Mouse (Mus musculus) embryonic stem cell, embryonic (primary cell): ENCODE results near the gene Pbp2.

ENCODE experiments used
- CTCF ChIA-PET, 4 experiments: fragments of 300-600 bp in 2 of 4; fragments of 350-600 bp in 2 of 4; sonication (Branson Sonifier 250); formaldehyde crosslinking; loops; one replicate each; lab custom pipeline; 2022; ENCODE audit warnings: inconsistent platforms in 2 of 4; lab: Charles Lee
- POLR2A ChIA-PET, 4 experiments: fragments of 300-600 bp in 2 of 4; fragments of 350-600 bp in 2 of 4; sonication (Branson Sonifier 250); formaldehyde crosslinking; loops; one replicate each; lab custom pipeline; 2022; ENCODE audit warnings: antibody characterized with exemption in 4 of 4, inconsistent platforms in 1 of 4; lab: Charles Lee

Pbp2 gene

DNA sequence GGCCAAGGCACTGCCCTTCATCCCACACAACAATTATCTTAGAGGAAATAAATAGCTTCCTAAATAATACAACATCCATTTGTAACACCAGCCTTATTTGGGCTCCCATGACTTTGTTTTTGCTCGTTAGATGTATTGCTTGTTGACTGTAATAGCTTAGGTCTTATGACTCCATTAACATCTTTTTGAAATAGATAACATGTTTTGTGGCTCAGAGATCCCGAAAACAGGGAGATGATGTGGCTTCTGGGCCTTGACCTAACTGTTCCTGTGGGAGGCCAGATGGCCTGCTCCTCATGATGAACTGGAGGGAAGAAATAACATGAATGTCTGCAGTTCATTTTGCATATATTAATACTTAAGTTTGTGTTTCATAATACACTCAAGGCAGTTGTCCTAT lies 38.4 kb downstream of the Pbp2 start:
- CTCF ChIA-PET: interaction anchor here in 1 of 4 experiments (0.6 kb wide), 1 partner anchor 272 kb away, joined by 3 read pairs; no protein-coding TSS in a partner anchor
- POLR2A ChIA-PET: no interaction called here

GRCm38 (mm10) chr6:135269626-135270025 lies 40.6 kb downstream of the Pbp2 start:
- ChIA-PET CTCF (interaction anchor here in 3 of 4 experiments (0.6 to 0.7 kb wide), 3 partner anchors 73 to 979 kb away, joined by 3 to 6 read pairs (median 3); no protein-coding TSS in a partner anchor), POLR2A (interaction anchor here in 2 of 4 experiments (0.6 to 0.9 kb wide), 4 partner anchors 54 to 416 kb away, joined by 3 to 4 read pairs (median 4); no protein-coding TSS in a partner anchor)

DNA sequence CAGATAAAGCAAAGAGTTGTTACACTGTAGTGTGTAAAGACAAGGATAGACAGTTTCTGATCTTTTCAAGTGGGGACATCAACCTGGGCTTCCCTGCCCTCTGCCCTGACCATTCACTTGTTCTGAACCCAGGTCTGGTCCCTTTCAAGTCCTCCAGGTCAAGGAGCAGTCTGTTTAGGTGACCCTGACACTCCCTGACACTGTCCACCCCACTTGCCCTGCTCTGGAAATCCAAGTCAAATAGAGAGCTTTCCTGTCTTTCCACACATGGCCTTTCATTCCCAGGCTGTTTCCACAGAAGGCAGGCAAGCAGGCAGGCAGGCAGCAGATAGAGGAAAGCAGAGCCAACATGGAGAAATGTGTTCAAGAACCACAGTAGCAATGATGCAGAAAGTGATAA lies 41.8 kb downstream of the Pbp2 start:
- CTCF ChIA-PET: no interaction called here
- POLR2A ChIA-PET: interaction anchor here in 1 of 4 experiments (0.6 kb wide), 1 partner anchor 63 kb away, joined by 3 read pairs; no protein-coding TSS in a partner anchor

DNA sequence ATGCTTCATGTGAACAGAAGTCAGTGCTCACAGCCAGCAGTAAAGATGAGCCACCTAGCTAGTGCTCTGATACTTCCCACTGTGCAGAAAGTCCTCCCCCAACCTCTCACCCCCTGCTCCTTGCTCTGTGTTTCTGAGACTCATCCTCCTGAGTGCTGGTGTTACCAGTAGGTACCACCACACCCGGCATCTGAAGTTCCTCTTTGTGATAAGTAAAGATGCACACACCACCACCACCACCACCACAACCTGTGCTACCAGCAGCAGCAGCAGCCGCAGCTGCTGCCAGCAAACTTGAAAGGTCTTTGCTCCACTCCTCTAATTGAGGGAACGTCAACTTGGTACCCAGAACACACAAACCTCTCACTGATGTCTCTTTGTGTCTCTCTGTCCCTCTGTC lies 43.0 kb downstream of the Pbp2 start:
- ChIA-PET CTCF (interaction anchor here in 1 of 4 experiments (1.3 kb wide), 1 partner anchor 13 kb away, joined by 3 read pairs; no protein-coding TSS in a partner anchor), POLR2A (interaction anchor here in 1 of 4 experiments (0.6 kb wide), 1 partner anchor 102 kb away, joined by 3 read pairs; no protein-coding TSS in a partner anchor)

DNA sequence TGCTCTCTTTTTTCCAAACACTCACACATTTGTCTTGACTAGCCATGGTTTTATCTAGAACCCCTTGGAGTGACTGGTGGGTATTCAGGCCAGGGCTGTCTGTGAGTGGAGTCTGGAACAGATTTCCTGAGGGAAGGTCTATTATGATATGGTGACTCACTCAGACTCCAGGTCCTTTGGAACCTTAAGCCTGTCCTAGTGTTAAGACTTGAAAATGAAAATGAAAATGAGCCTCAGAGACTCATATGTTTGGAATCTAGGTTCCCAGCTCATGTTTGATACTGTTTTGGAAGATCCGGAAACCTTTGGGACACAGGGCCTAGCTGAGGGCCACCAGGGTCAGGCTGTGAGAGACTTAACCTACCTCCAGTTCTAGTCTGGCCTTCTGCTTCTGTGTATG lies 44.1 kb downstream of the Pbp2 start:
- CTCF ChIA-PET: interaction anchor here in 2 of 4 experiments (0.6 to 1.3 kb wide), 3 partner anchors 14 to 470 kb away, joined by 3 to 4 read pairs (median 3); no protein-coding TSS in a partner anchor

GRCm38 (mm10) chr6:135264136-135264535 lies 46.1 kb downstream of the Pbp2 start:
- ChIA-PET CTCF (no interaction called here), POLR2A (no interaction called here)

More for the DNA sequence above, 44.1 kb downstream of the Pbp2 start:
- POLR2A ChIA-PET: interaction anchor here in 1 of 4 experiments (0.9 kb wide), 1 partner anchor 15 kb away, joined by 3 read pairs; no protein-coding TSS in a partner anchor

DNA sequence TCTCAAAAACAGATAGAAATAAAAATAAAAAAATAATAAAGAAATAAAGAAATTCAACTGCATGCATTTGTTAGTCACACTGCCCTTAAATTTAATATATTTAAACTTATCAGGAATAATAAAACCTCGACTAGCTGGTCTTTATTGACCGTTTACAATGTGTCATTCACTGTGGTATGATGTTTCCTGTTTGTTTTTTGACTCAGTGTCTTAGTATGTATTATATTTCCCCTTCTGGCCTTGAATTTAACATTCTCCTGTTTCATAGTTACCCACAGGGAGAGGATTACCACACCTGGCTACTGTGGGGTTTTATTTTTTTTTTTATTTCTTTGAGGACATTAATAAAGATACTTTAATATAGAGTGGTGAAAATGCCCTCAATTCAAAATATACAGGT lies 47.6 kb downstream of the Pbp2 start:
- ChIA-PET CTCF (interaction anchor here in 1 of 4 experiments (0.5 kb wide), 1 partner anchor 173 kb away, joined by 6 read pairs; no protein-coding TSS in a partner anchor), POLR2A (interaction anchor here in 3 of 4 experiments (0.6 to 0.7 kb wide), 3 partner anchors 15 to 334 kb away, joined by 3 to 4 read pairs (median 3); no protein-coding TSS in a partner anchor)

- ChIA-PET CTCF (interaction anchor here in 2 of 4 experiments (0.6 to 1.0 kb wide), 2 partner anchors 91 to 398 kb away, joined by 3 to 5 read pairs; no protein-coding TSS in a partner anchor), POLR2A (no interaction called here)
Observed at GRCm38 (mm10) chr6:135261124-135261523, 49.1 kb downstream of the Pbp2 start.

DNA sequence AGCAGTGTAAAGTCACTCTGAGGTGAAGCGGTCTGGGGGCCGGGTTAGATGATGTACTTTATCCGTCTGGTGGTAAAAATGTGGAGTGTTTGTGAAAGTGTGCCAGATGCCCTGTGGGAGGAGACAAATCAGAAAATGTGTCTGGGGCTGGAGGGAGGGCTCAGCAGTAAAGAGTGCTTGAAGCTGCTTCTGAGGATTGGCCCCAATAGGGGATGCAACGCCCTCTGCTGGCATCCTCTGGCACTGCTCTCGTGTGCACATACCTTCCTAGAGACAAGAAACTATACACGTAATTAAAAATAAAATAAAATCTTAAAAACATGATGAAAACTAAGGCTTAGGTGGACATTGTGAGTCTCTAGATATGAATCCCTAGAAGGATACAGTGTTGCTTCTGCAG lies 49.8 kb downstream of the Pbp2 start:
- POLR2A ChIA-PET: no interaction called here
- CTCF ChIA-PET: interaction anchor here in 3 of 4 experiments (0.6 to 1.3 kb wide), 3 partner anchors 48 to 160 kb away, joined by 3 read pairs; no protein-coding TSS in a partner anchor
